Mouse (Mus musculus) limb, embryonic 14.5 days (tissue): Measurements from ENCODE around the gene Zbtb16. TPM values are rescaled to one million over a fixed set of nuclear protein-coding genes. Genes with fewer than 3 reads are reported as not detected.

Experiments
- ATAC-seq: fragments of 200-750 bp; cut with Nextera tagmentation; 2 replicates; pipeline ENCODE4 v1.8.0; 2017; ENCODE audit warnings: low read depth, moderate number of reproducible peaks, moderate TSS enrichment; ENCODE audit not compliant: low FRiP score
- DNase-seq: peaks from one replicate; pipeline ENCODE4 v3.0.0-alpha.2; 2015; ENCODE audit warnings: low spot score
- H3K27ac ChIP-seq: fragments of 300-500 bp; sonication (generic); replicated peaks from 2 replicates; pipeline ENCODE4 v1.5.1; 2014; ENCODE audit warnings: low read depth, mild to moderate bottlenecking, low read length, moderate library complexity, mixed read lengths
- H3K27me3 ChIP-seq: fragments of 300-500 bp; sonication (generic); 2 replicates; pipeline ENCODE4 v1.6.1; 2014; ENCODE audit warnings: low read length, mixed read lengths; ENCODE audit not compliant: control insufficient read depth, insufficient read depth
- H3K36me3 ChIP-seq: fragments of 300-500 bp; sonication (generic); 2 replicates; pipeline ENCODE4 v1.6.1; 2014; ENCODE audit warnings: mild to moderate bottlenecking, low read length, moderate library complexity, mixed read lengths; ENCODE audit not compliant: control insufficient read depth, insufficient read depth
- H3K4me1 ChIP-seq: fragments of 300-500 bp; sonication (generic); 2 replicates; pipeline ENCODE4 v1.6.1; 2014; ENCODE audit warnings: antibody characterized with exemption, low read length, mixed read lengths; ENCODE audit not compliant: control insufficient read depth, insufficient read depth
- H3K4me2 ChIP-seq: fragments of 300-500 bp; sonication (generic); replicated peaks from 2 replicates; pipeline ENCODE4 v1.6.1; 2014; ENCODE audit warnings: low read depth, mild to moderate bottlenecking, low read length, moderate library complexity; ENCODE audit not compliant: severe bottlenecking
- H3K4me3 ChIP-seq: fragments of 300-500 bp; sonication (generic); replicated peaks from 2 replicates; pipeline ENCODE4 v1.5.1; 2014; ENCODE audit warnings: low read length
- H3K9ac ChIP-seq: fragments of 300-500 bp; sonication (generic); 2 replicates; pipeline ENCODE4 v1.6.1; 2014; ENCODE audit warnings: mild to moderate bottlenecking, low read depth, low read length, moderate library complexity; ENCODE audit not compliant: severe bottlenecking
- H3K9me3 ChIP-seq: fragments of 300-500 bp; sonication (generic); 2 replicates; pipeline ENCODE4 v1.6.1; 2016; ENCODE audit warnings: low read length; ENCODE audit not compliant: control insufficient read depth
- POLR2A ChIP-seq: fragments of 200-500 bp; IDR thresholded peaks from 2 replicates; pipeline ENCODE4 v1.8.0; 2012; ENCODE audit warnings: inconsistent platforms, mild to moderate bottlenecking, moderate library complexity, borderline replicate concordance; ENCODE audit not compliant: insufficient read depth, insufficient read length; ENCODE audit errors: extremely low read depth
- WGBS: fragments of 180-500 bp; shearing (Covaris S2); extraction: QIAGEN DNeasy Blood & Tissue Kit; methylation state at CpG from one replicate; pipeline ENCODE4 v1.1.7; 2014; 5-methylcytosine and 5-hydroxymethylcytosine counted together
- polyA plus RNA-seq, 2 experiments: library from polyadenylated mRNA; depleted of rRNA in 1 of 2; stranded (reverse) in 1 of 2; unstranded in 1 of 2; fragments of >200 nt; fragmentation: Nextera tagmentation in 1 of 2; extraction: Ambion mirVana in 1 of 2; gene quantifications; 2 replicates each; pipeline versions ENCODE4 v1.2.1 to v1.2.3; 2012 to 2014

The Zbtb16 gene
- polyA plus RNA-seq, 2 experiments = 0.91 to 1.9 TPM

- no peak for ATAC-seq
- 25% methylated on average over 11 of the region's 11 CpGs for WGBS
These were observed 39.7 kb downstream of the Zbtb16 start for GRCm38 (mm10) chr9:48796267-48796822.

GRCm38 (mm10) chr9:48795740-48796139, 40.3 kb downstream of the Zbtb16 start:
- no peak overlapping the region for H3K27ac ChIP-seq
- no peak overlapping the region for H3K4me2 ChIP-seq
- no peak for DNase-seq
- no peaks in the 10 kb centered on the region for H3K36me3 ChIP-seq
- peaks cover 11% of the 10 kb centered on the region; the same call in 1 of the 2 replicates for H3K27me3 ChIP-seq
- H3K4me3 ChIP-seq = no peak overlapping the region
- H3K4me1 ChIP-seq = peaks cover 14% of the 10 kb centered on the region
- WGBS = 39% methylated on average over 9 of the region's 10 CpGs
- no peak for ATAC-seq
- H3K9ac ChIP-seq = no peak overlapping the region
- H3K9me3 ChIP-seq = no peaks in the 10 kb centered on the region
- TF ChIP-seq POLR2A = no peak

More at GRCm38 (mm10) chr9:48796267-48796822, 39.7 kb downstream of the Zbtb16 start:
- H3K27me3 ChIP-seq = peaks cover 11% of the 10 kb centered on the region; the same call in 1 of the 2 replicates
- peaks cover 14% of the 10 kb centered on the region for H3K4me1 ChIP-seq
- H3K9me3 ChIP-seq = no peaks in the 10 kb centered on the region
- no peak for TF ChIP-seq POLR2A
- no peak for DNase-seq
- no peak overlapping the region for H3K27ac ChIP-seq
- no peak overlapping the region for H3K9ac ChIP-seq
- no peak overlapping the region for H3K4me2 ChIP-seq
- H3K4me3 ChIP-seq = no peak overlapping the region
- H3K36me3 ChIP-seq = no peaks in the 10 kb centered on the region

DNA sequence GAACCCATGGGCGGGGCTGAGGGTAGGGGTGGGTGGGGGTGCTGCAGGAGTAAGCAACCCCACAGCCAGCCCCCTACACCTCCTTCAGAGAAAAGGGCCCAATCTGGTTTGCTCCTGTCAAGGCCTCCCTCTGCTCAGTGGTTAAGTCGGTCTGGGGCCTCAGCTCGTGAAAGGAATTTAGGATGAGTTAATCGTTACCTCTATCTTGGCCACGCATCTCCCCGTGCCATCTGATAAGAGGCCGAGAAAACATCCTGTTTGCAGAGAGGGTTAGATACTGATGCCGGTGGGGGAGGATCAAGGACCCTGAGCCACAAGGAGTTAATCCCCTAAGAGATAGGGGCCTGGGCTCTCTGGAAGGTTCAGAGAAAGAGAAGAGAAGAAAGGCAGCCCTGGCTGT, 40.9 kb downstream of the Zbtb16 start:
- DNase-seq = no peak
- no peak for ATAC-seq
- TF ChIP-seq POLR2A = no peak
- no peak overlapping the region for H3K4me2 ChIP-seq
- 21% methylated on average over 8 of the region's 8 CpGs for WGBS
- H3K27ac ChIP-seq = no peak overlapping the region
- H3K36me3 ChIP-seq = no peaks in the 10 kb centered on the region
- H3K27me3 ChIP-seq = peaks cover 11% of the 10 kb centered on the region; the same call in 1 of the 2 replicates
- peaks cover 14% of the 10 kb centered on the region for H3K4me1 ChIP-seq
- H3K4me3 ChIP-seq = no peak overlapping the region
- no peaks in the 10 kb centered on the region for H3K9me3 ChIP-seq
- no peak overlapping the region for H3K9ac ChIP-seq

DNA sequence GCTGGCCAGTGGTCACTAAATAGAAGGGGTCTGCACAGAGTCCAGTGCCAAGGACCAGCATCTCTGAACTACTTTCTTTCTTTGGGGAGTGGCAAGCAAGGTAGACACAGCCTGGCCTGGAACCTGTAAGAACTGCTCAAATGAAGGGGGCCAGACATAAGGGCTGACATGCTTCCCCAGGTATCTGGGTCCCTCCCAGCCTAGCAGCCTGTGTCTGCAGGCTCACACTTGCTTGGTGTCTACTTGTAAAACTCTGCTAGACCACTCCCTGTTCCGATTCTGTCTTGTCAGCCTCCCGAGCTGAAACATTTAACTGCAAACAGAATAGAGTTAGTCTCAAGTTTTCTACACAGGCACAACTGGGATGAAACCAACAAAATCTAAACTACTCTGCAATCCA, 41.6 kb downstream of the Zbtb16 start:
- TF ChIP-seq POLR2A = no peak
- Histone ChIP-seq H3K9ac (no peak overlapping the region), H3K4me3 (no peak overlapping the region), H3K36me3 (no peaks in the 10 kb centered on the region), H3K4me2 (no peak overlapping the region), H3K4me1 (peaks cover 14% of the 10 kb centered on the region), H3K27ac (no peak overlapping the region), H3K27me3 (peaks cover 11% of the 10 kb centered on the region; the same call in 1 of the 2 replicates), H3K9me3 (no peaks in the 10 kb centered on the region)
- 26% methylated on average over 2 of the region's 2 CpGs for WGBS
- DNase-seq (peak; percentile 20), ATAC-seq (no peak)

DNA sequence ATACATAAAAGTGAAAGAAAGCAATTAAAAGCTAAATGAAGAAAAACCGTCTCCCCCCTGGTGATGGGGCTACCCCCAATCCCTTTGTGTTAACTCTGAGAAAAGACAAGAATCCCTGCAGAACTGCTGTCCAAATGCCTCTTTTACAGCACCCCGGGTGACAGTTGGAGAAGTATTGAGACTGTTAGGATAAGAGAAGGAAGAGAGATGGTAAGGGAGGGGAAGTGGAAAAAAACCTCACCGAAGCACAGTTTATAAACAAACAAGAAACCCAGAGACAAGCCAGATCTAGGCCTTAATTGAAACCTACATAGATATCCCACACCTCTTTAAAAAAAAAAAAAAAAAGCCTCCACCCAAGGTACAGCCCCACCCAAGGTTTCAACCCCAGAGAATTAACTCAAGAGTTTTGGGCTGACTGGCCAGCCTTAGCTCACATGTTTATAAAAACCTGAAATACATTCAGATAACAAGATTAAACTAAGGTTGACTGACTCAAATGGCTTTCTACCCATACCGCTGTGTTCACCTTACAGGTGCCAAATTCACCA, 42.3 kb downstream of the Zbtb16 start:
- H3K9me3 ChIP-seq = no peaks in the 10 kb centered on the region
- H3K4me2 ChIP-seq = no peak overlapping the region
- DNase-seq (no peak), ATAC-seq (no peak)
- H3K27me3 ChIP-seq = peaks cover 15% of the 10 kb centered on the region; the same call in 1 of the 2 replicates
- no peak overlapping the region for H3K9ac ChIP-seq
- H3K4me1 ChIP-seq = peaks cover 14% of the 10 kb centered on the region
- H3K27ac ChIP-seq = no peak overlapping the region
- no peak overlapping the region for H3K4me3 ChIP-seq
- no peak for TF ChIP-seq POLR2A
- WGBS = 48% methylated on average over 4 of the region's 4 CpGs
- no peaks in the 10 kb centered on the region for H3K36me3 ChIP-seq
